Mouse (Mus musculus): Measurements from ENCODE around the gene 4930430F08Rik.
"Not testable (repeated sequence)": the region's sequence is repeated elsewhere in the genome, so short reads cannot be mapped to it uniquely, and the experiment has no call there.

The 4930430F08Rik gene

DNA sequence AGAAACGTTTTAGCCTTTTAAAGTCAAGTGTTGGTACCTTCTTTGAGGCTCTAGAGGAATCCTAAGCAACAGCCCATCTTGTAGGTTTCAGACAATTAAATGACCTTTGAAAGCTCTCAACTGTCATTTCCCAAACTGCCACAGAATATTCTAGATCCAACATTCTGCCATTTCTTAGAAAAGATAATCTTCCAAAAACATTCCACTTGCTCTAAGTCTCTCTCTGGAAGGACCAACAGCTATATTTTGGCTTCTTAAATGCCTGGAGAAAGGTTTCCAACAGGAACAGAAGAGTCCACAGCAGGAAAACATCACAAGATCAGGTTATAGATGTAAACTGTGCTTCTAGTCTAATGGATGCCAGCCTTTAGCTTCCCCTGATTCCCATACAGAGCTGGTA lies at the start of gene 4930430F08Rik, which contains the start of gene 1700017N19Rik:
TSS of gene 4930430F08Rik (minus strand) at position 101 of the 400 bp plus-strand sequence.
TSS of gene 1700017N19Rik (plus strand) at position 162 of the 400 bp plus-strand sequence.
- no peak for DNase-seq (ENCODE audit: inconsistent age in 2 of 2, low spot score in 1 of 2)

DNA sequence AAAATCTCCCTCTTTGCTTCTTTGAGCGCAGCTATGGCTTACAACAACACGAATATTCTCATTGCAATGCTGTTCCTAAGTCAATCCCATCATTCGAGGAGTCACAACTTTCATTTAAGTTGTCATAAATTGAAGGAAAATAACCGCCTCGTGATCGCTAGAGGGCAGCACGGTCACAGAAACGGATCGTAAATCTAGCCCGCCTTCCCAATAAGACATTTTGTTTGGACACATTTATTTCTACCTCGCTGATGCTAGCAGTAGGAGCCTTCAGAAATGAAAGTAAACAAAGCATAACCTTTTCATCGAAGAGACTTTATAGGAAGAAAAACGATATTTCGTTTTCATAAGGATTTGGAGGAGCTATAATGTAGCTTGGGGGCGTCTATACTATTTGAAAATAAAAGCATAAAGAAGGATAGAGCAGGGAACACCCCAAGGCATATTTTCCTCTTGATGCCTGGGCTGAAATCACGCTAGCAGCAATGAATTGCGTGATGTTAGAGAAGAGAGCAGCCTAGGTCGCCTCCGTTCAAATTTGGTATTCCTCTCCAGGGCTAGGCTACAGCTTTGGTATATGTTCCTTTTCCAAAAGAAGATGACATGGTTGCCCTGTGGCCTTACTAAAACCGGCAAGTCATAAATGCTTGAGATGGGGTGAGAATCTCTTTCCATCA lies 39.7 kb upstream of the 4930430F08Rik start:
- DNase-seq (ENCODE audit: inconsistent age in 2 of 2, low spot score in 1 of 2) = peak; percentile 23 to 72

DNA sequence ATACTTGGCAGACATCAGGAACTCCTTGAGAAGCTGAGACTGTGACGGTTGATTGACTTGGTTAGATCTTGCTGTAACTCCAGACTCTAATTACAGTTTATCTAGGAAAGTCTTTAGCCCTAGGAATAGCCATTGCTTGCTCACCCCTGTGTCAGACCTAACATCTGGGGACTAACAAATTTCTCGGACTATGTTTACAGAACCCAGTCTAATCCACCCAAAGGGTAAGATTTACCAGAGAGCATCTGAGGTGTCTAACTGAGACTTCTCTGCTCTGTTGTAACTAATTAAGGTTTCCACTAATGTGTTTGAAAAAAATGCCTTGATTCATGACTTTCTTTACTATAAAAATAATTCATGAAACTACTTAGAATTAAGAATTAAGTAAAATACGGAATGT lies 32.3 kb upstream of the 4930430F08Rik start:
- DNase-seq (ENCODE audit: inconsistent age in 2 of 2, low spot score in 1 of 2) = no peak

DNA sequence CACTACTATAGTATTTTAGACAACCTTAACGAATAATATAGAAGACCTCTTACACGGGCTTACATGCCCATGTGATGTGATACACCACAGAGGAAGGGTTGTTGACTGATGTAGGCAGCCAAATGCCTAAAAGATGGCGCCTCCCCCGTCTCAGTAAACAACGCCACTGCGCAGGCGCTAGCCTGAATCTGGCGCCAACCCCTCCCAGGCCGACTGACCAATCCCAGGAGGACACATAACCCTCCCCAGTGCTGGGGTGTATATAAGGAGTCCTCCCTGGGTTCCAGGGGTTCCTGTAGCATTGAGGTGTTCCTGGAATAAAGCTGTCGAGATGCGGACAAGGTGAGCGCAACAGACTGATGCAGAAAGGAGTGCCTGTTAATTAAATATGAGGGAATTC lies 29.8 kb upstream of the 4930430F08Rik start:
- DNase-seq (ENCODE audit: inconsistent age in 2 of 2, low spot score in 1 of 2) = no peak

DNA sequence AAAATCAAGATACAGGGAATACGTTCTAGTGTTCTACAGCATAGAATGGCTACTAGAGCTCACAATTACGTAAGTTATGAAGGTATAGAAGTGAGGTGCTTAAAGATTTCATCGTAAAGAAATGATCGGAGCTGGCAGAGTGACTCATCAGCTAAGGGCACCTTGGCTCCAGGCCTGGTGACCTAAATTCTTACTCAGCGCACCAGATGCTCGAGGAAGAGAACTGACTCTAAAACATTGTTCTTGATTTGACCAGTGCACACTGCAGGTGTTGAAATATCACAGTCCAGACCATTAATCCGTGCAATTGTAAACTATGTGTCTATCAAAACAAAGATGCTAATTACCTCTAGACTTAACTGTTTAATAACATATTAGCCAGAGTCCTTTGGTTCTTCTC lies 29.3 kb upstream of the 4930430F08Rik start:
- DNase-seq (ENCODE audit: inconsistent age in 2 of 2, low spot score in 1 of 2) = no peak

DNA sequence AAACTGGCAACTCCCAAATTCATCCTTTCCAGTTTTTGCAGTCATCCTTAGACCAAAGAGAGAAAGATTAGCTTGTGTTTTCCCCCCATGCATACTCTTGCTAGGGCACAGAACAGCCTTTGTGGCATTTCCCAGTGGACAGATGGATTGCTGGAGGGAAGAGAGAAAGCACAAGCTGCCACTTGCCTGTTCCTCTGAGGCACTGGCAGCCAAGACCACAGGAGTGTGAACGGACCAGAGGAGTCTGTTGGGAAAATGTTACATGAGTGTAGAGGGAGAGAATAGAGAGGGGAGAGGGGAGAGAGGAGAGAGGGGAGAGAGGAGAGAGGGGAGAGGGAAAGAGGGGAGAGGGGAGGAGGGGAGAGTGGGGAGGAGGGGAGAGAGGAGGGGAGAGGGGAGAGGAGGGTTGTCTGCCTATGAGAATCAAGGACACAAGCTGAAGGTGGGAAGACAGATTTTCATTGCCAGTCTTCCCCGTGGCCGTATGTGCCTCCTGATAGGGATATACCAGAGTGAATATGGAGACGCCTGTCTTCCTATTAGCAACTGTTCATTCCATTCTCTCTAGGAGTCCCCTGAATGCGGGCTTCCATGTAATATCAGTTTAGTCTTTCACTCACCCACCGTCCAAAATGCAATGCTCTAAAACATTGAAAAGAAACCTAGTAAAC lies 27.1 kb upstream of the 4930430F08Rik start:
- no peak for DNase-seq (ENCODE audit: inconsistent age in 2 of 2, low spot score in 1 of 2)

DNA sequence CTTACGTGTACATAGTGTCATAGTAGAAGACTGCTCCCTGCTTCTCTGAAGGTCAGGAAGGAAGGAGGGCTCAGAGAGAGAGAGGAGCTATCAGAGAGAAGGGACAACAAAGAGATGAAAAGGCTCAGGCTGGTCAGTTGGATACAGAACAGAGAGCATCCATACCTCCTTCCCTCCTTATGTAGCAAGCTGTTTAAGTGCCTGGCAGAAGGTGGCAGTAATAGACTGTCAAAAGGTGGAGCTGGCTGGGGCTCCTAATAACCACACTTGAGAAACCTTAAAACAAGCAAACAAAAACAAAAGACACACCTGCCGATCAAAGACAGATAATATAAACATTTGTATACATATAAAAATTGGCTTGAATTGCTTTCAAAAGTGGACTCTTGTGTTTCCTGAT lies 14.0 kb upstream of the 4930430F08Rik start:
- DNase-seq (ENCODE audit: inconsistent age in 2 of 2, low spot score in 1 of 2) = no peak

DNA sequence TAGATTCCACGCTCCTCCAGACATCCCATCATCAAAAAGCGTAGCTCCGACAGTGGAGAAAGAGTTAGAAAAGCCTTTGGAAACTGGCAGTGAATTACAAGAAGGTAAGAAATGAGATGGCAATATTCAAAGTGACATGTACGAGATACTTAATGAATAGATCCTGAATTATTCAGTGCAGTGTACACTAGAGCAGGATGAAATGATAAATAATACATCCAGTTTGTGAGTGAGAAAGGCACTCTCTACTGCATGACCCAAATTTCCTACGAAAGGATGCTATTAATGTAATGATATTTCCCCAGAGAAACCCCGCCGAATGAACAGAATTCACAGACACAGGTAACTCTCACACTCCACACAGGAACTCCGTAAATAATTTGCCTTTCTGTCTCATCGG lies 13.3 kb upstream of the 4930430F08Rik start:
- no peak for DNase-seq (ENCODE audit: inconsistent age in 2 of 2, low spot score in 1 of 2)

DNA sequence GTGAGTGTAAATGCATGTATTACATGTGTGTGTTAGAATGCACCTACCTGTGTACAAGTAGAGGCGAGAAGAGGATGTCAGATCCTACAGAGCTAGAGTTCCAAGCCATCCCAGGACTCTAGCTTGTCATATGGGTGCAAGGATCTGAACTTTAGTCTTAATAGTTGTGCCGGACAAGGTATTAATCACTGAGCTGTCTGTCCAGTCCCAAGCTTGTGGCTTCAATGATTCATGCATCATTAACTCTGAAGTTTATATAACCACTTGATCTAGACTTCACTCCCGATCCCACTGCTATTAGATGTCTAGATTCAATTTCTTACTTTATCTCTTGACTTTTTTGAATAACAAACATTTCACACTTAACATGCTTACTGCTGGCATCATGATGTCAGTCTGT lies 8.1 kb upstream of the 4930430F08Rik start:
- DNase-seq (ENCODE audit: inconsistent age in 2 of 2, low spot score in 1 of 2) = no peak

DNA sequence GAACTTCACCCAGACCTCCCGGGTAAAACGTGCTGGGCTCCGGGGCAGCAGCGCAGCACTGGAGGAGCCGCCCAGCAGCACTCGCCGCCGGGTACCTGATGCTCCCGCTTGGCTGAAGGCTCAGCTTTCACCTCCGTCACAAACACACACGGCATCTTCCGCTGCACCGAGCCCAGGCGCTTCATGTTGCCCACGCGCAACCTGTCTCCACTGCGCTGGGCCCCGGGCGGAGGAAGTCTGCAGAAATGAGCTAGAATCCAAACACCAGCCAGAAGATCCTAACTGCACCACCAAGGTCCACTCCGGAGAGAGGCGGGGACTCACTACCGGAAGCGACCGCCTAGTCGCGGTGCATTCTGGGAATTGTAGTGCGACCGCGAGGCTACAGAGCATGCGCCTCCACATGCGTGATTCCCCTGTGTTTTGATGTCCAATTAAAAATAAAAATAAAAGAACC lies 1.3 kb downstream of the 4930430F08Rik start:
- peak; percentile 89 to 97 for DNase-seq (ENCODE audit: inconsistent age in 2 of 2, low spot score in 1 of 2)

DNA sequence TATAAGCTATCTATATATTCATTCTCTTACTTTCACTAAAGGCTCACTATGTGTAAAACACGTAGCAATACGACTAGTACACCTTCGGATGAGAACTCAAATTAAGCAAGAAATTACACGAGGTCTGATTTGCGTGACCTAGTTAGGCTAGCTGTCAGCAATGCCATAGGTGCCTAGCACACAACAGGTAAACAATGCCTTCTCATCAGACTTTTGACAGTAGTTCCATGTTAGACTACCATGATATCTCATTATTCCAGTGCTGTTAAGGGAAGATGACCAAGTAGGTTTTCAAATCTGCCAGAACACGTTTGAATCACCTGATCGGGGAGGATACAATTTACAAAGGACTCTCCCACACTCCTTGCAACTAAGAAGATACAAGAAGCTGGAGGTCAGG lies 1.7 kb downstream of the 4930430F08Rik start:
- DNase-seq (ENCODE audit: inconsistent age in 2 of 2, low spot score in 1 of 2) = no peak

DNA sequence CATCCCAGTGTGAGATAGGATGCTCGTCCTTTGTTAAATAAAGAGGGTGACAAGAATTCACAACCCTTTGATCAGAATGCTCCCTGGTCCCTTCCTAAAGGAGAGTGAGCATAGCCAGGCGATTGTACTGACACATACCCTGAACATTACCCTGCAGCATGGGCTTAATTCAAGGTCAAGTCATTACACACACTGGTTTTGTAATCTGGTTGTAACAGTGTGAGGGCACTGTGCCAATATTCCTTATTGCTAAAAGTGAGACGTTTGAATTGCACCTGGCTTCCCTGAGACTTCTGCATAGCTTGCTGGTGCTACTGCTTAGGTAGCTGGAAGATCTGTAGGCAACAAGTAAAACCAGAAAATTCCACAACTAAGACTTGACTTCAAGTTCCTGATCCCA lies 6.0 kb downstream of the 4930430F08Rik start:
- peak in 1 of 2 experiments; percentile 66 for DNase-seq (ENCODE audit: inconsistent age in 2 of 2, low spot score in 1 of 2)

DNA sequence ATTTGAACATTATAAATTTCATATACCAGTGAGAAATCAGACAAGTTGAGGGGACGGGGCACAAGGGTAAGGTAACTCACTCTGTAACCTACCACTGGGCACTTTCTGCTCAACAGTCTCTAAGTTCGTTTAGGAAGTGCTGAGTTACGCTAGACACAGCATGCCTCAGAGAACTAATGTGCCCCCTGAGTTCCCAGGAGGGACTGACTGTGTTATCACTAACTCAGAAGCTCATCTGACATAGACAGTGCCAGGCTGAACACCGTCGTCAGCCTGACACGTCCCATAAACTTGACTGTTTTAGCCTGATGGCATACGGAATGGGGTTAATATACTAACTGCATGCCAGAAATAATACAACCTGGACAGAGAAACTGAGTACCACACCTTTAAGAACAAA lies 14.9 kb downstream of the 4930430F08Rik start:
- DNase-seq (ENCODE audit: inconsistent age in 2 of 2, low spot score in 1 of 2) = no peak

DNA sequence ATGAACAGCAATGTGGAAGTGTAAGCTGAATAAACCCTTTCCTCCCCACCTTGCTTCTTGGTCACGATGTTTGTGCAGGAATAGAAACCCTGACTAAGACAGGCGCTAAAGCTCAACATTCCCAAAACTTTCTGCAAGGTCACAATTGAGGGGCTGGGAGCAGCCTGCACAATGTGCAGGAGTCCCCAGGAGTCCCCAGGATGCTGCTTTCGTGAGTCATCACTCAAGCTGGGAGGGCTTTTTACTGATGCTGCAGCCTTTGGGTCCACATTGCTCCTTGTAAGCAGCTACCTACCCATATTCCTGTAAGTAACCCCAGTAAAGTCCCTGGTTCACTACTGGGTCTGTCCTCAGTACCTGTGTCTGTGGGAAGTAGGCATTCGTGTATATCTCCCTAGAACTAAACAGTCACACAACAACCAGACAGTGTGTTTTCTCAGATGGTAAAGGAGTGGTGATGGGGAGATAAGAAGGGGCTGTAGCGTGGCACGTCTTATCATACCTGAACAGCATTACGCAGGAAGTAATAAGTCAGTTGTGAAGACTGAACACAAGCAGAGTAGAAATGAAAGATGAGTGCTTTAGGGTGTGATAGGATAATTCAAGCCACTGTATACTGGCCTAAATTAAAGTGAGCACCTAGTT lies 15.6 kb downstream of the 4930430F08Rik start:
- no peak for DNase-seq (ENCODE audit: inconsistent age in 2 of 2, low spot score in 1 of 2)

DNA sequence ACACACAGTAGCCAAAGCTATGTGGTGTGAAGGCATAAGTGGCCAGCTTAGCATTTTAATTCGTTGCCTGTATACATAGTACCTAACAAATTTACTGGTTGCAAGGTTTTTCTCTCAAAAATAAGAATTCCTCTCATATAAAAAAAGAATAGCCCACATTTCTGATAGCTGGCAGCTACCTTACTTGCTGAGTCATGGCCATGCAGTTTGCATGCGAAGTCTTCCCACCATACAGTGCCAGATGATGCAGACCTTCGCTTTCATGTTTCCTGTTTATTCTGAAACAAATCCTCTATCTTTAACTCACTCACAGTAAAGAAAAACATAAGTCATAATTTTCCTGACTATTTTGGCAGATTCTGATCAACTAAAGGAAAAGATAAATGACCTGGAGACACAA lies 18.5 kb downstream of the 4930430F08Rik start:
- no peak for DNase-seq (ENCODE audit: inconsistent age in 2 of 2, low spot score in 1 of 2)

DNA sequence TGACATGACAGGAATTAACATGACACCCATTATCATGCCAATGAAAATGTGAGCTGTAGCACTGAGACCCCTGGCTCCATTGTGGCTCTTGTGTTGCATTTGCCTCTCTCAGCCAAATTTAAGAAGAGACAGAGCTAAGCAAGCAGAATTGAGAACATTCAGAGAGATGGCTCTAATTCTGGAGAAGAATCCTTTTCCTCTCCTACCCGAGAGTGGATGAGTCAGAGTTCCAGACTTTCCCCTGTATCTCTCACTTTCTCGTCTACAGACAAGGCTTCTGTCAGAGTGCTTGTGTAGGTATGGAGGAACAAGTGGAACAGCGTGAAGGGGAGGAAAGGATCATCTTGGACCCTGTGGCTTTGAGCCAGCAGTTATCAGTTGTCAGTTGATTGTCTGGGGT lies 26.1 kb downstream of the 4930430F08Rik start:
- no peak for DNase-seq (ENCODE audit: inconsistent age in 2 of 2, low spot score in 1 of 2)

DNA sequence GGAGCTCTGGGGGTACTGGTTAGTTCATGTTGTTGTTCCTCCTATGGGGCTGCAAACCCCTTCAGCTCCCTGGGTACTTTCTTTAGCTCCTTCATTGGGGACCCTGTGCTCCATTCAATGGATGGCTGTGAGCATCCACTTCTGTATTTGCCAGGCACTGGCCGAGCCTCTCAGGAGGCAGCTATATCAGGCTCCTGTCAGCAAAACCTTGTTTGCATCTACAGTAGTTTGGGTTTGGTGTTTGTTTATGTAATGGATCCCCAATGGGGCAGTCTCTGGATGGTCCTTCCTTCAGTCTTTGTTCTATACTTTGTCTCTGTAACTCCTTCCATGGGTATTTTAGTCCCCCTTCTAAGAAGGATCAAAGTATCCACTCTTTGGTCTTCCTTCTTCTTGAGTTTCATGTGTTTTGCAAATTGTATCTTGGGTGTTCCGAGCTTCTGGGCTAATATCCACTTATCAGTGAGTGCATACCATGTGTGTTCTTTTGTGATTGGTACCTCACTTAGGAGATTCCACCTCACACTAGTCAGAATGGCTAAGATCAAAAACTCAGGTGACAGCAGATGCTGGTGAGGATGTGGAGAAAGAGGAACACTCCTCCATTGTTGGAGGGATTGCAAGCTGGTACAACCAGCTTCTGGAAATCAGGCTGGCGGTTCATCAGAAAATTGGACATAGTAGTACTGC lies 29.9 kb downstream of the 4930430F08Rik start:
- DNase-seq (ENCODE audit: inconsistent age in 2 of 2, low spot score in 1 of 2) = not testable (repeated sequence)

DNA sequence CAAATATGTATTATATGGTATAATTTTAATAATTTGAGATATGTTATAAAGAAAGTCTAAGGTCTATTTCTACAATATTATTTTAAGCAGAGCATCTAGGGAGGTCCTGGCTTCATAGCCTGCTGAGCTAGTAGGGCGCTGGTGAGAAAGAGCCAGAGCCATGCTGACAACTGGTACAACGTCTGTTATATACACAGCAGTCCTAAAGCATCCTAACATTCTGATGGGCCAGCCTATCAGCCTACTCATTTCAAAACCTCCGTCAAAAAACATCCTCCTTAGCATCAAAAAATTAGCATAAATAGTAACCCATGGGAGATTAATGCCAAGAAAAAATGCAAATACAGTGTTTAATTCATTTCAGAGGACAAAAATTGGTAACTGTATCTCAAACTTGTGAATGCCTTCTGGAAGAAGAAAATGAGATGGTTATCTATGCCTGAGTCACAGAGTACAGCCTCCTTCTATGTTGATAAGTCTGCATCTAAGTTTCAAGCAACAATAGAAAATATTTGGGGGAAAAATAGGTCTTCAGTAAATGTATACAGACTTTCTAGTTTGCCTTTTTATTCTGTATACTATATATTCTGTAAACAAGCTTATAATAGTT lies 33.6 kb downstream of the 4930430F08Rik start:
- DNase-seq (ENCODE audit: inconsistent age in 2 of 2, low spot score in 1 of 2) = no peak

DNA sequence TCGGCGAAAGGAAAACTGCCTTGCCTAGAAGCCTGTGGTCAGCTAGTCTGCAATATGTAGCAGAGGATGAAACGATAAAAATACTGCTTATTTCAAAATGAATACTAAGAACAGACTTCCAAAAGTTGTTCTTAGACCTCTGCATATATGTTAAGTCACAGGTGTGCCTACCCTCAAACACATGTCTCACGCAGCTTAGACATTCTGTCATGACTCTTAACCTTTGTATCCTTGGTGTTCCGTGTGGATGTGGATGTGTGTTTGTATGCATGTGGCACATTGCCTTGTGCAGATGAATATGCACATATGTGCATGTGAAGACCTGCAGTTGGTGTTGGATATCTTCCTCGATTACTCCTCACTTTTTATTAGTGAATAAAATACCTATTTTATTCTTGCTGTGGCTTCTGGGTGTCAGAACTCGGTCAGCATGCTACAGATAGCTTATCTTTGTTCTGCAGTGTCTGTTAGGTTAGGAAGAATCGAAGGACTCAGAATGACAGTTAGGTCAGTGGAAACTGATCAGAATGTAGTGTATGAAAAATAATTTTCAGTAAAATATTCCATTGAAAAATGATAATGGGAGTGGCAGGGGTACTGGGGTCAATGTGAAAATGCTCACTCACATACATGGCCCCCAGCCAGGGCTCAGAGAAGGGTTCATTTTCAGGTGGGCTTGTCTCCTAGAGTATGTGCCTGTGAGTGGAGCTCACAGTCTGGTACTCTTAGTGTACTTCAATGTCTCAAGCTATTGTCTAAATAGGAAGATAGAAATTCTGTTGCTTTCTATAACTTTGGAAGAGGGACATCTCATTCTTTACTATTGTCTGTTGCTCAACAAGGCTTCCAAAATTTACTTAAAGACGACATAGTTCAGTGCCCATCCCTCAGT lies 65.5 kb downstream of the 4930430F08Rik start:
- DNase-seq (ENCODE audit: inconsistent age in 2 of 2, low spot score in 1 of 2) = no peak

DNA sequence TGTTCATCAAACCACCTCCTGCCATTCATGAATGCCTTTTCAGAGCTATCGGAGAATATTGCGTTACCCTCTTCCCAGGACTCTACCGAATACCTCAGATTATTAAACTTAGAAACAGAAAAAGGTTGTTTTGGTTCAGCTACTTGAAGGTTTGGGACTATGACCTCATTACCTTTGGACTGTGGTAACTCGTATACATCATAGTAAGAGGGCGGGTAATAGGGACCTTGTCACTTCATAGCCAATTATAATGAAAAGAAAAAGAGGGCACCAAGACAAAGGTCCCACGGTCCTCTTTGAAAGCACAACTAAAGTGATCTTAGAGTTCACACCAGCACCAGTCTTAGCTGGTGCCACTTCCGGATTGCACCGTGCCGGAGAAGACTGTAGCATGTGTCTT lies 67.9 kb downstream of the 4930430F08Rik start:
- DNase-seq (ENCODE audit: inconsistent age in 2 of 2, low spot score in 1 of 2) = no peak

All from adrenal gland, adult (tissue).